Mouse (Mus musculus) bone marrow macrophage, adult 2 months (primary cell): ENCODE results near the gene Dab1. TPM values are rescaled to one million over a fixed set of nuclear protein-coding genes. Genes with fewer than 3 reads are reported as not detected.

Source experiments
- H3K27ac ChIP-seq: 2 replicates; pipeline ENCODE4 v1.5.1; 2012; ENCODE audit warnings: low read depth, low read length; ENCODE audit not compliant: insufficient read depth
- H3K4me1 ChIP-seq: 2 replicates; pipeline ENCODE4 v1.6.1; 2012; ENCODE audit warnings: low read length; ENCODE audit not compliant: control insufficient read depth, insufficient read depth
- H3K4me3 ChIP-seq: 2 replicates; pipeline ENCODE4 v1.5.1; 2012; ENCODE audit warnings: mild to moderate bottlenecking, low read length, moderate library complexity; ENCODE audit not compliant: insufficient read depth
- CTCF ChIP-seq: IDR thresholded peaks from 2 replicates; pipeline ENCODE4 v1.5.1; 2012; ENCODE audit warnings: low read depth, mild to moderate bottlenecking, low read length, moderate library complexity
- POLR2A ChIP-seq: IDR thresholded peaks from 2 replicates; pipeline ENCODE4 v1.6.1; 2012; ENCODE audit warnings: mild to moderate bottlenecking, low read depth, low read length, borderline replicate concordance
- polyA plus RNA-seq: library from polyadenylated mRNA; stranded (reverse); fragments of >200 nt; gene quantifications from 2 replicates; pipeline ENCODE4 v1.2.4, GENCODE M21; 2012; ENCODE audit not compliant: missing spikeins, insufficient read depth, insufficient read length

The Dab1 gene
- polyA plus RNA-seq, 1 experiment, result not detected

DNA sequence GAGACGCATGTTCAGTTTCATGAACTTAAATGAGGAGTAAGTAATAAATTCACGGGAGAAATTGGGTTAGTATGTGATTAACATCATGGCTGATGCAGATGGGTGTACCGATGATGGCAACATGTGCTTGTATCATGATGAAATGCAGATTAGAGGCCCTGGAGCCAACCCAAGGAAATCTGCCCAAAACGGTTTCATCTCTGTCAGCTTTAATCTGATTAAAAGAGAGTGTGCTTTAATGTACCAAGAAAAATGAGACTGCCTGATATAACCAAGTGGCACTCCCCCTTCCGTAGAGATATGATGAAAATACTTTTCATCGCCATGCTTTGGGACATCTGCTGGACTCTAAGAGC lies 494.8 kb downstream of the Dab1 start:
- TF ChIP-seq POLR2A, result no peak
- TF ChIP-seq CTCF, result no peak
- Histone ChIP-seq H3K27ac (no peak overlapping the region), H3K4me3 (no peak overlapping the region), H3K4me1 (no peaks in the 10 kb centered on the region)

DNA sequence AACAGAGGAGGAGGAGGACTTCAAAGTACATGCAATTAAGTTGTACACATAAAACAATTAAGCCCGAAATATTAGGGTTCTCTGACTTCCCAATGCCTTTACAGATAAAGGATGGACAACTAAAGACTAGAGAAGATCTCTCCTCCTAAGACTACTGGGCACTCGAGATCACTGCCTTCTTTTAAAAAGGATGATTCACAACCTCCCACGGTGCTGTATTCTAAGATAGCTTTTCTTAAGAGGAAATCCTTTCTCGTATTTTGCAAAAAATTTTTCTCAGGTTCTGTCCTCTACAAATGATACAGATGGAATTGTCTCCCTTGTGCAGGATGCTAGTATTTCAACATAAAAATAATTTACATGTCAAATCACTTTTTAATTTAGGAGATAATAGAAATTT lies 500.9 kb downstream of the Dab1 start:
- Histone ChIP-seq H3K4me1 (no peaks in the 10 kb centered on the region), H3K4me3 (no peak overlapping the region), H3K27ac (no peak overlapping the region)
- TF ChIP-seq POLR2A (no peak), CTCF (no peak)

- H3K27ac ChIP-seq, result no peak overlapping the region
- TF ChIP-seq CTCF (no peak), POLR2A (no peak)
- H3K4me3 ChIP-seq, result no peak overlapping the region
- no peaks in the 10 kb centered on the region for H3K4me1 ChIP-seq
Observed at GRCm38 (mm10) chr4:104121959-104122358, 502.8 kb downstream of the Dab1 start.

DNA sequence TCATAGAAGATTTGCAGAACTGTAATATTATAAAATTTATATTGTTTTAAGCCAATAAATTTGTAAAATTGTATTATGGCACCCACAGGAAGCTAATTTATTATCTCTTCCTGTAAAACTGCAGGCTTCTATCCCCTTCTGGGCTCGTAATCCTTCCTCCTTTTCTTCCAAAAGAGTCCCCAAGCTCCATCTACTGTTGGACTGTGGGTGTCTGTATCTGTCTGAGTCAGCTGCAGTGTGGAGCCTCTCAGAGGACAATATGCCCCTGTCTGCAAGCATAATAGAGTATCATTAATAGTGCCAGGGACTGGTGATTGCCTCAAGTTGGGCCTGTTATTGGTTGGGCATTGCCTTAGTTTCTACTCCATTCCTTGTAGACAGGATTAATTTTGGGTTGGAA lies 503.2 kb downstream of the Dab1 start:
- H3K27ac ChIP-seq, result no peak overlapping the region
- TF ChIP-seq CTCF (no peak), POLR2A (no peak)
- H3K4me1 ChIP-seq, result no peaks in the 10 kb centered on the region
- H3K4me3 ChIP-seq, result no peak overlapping the region

DNA sequence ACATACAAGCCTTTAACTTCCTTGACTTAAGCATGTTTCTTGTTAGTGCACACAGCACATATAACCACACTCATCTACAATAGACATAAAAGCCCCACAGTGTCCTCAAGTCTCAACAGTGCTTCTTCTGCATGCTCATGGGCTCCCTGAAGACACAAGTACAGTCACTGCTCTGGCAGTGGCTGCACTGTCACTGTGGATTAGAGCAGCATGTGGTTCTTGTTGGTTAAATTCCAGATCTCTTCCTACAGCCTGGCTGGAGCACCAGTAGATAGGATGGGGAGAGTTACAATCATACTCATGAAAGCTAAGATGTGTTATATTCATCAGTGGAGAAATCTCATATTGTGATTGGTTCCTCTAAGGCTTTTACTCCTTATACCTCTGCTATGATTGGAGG lies 534.5 kb downstream of the Dab1 start:
- Histone ChIP-seq H3K4me1 (no peaks in the 10 kb centered on the region), H3K27ac (no peak overlapping the region), H3K4me3 (no peak overlapping the region)
- no peak for TF ChIP-seq POLR2A
- no peak for TF ChIP-seq CTCF

GRCm38 (mm10) chr4:104178067-104178466 lies 558.9 kb downstream of the Dab1 start:
- no peak for TF ChIP-seq POLR2A
- no peak for TF ChIP-seq CTCF
- H3K4me1 ChIP-seq, result no peaks in the 10 kb centered on the region
- no peak overlapping the region for H3K27ac ChIP-seq
- no peak overlapping the region for H3K4me3 ChIP-seq

DNA sequence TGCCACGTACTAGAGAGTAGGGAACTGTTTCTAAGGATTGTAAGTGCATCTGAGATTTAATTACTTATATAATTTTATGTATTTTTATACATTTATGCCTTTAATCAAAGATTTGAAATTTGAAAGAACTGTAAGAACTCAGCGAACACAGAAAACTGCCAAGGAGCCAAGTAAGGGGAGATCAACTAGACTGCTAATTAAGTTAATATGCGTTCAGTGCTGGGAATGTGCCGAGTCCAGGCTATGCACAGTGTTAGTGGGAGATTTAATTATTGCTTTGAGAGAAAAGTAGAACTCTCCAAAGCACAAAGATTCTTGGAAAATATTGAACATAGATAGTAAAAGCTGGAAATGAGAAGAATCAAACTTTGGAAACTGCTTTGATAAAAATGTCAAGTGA lies 567.2 kb downstream of the Dab1 start:
- TF ChIP-seq CTCF, result no peak
- TF ChIP-seq POLR2A, result no peak
- Histone ChIP-seq H3K4me3 (no peak overlapping the region), H3K27ac (no peak overlapping the region), H3K4me1 (no peaks in the 10 kb centered on the region)

GRCm38 (mm10) chr4:104198635-104199034 lies 579.5 kb downstream of the Dab1 start:
- Histone ChIP-seq H3K27ac (no peak overlapping the region), H3K4me3 (no peak overlapping the region), H3K4me1 (no peaks in the 10 kb centered on the region)
- no peak for TF ChIP-seq CTCF
- no peak for TF ChIP-seq POLR2A

- no peak for TF ChIP-seq CTCF
- TF ChIP-seq POLR2A, result no peak
- H3K27ac ChIP-seq, result no peak overlapping the region
- H3K4me3 ChIP-seq, result no peak overlapping the region
- H3K4me1 ChIP-seq, result no peaks in the 10 kb centered on the region
Observed at GRCm38 (mm10) chr4:104201686-104202085, 582.5 kb downstream of the Dab1 start.

DNA sequence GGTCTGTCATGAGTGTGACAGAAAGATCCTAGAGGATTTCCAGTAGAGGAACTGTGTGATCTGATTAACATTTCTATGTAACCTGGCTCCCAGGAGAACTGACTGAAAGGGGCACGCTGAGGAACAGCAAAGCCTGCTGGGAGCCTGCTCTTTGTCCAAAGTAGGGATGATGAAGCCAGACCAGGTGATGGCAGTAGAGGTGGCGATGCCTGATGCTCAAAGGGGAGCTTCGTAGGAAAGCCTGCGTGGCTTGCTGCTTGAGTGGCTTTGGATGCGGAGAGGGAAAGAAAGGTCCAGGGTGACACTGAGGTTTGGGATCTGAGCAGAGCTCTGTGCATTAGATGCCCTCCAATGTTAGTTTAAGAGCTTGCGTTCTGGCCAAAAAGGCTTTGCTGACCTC lies 584.9 kb downstream of the Dab1 start:
- TF ChIP-seq CTCF, result no peak
- no peak overlapping the region for H3K27ac ChIP-seq
- H3K4me3 ChIP-seq, result no peak overlapping the region
- no peaks in the 10 kb centered on the region for H3K4me1 ChIP-seq

DNA sequence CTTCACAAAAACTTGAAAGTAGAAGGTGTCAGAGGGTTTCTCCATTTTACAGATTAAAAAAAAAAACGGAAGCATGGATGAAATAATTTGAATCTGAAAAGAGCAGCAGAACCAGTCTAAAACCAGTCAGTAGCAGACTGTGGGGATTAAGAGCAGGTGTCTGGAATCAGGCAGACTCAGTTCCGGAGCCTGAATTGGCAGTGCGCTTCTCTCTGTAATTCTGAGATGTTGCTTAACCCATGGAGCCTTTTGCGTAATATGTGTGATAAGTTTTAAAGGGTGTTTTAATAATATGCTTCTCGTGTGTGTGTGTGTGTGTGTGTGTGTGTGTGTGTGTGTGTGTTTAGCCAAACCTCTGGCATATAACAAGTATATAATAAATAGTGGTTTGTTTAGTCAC lies 587.5 kb downstream of the Dab1 start:
- Histone ChIP-seq H3K27ac (no peak overlapping the region), H3K4me3 (no peak overlapping the region), H3K4me1 (no peaks in the 10 kb centered on the region)
- no peak for TF ChIP-seq POLR2A
- TF ChIP-seq CTCF, result no peak

GRCm38 (mm10) chr4:104209081-104209480 lies 589.9 kb downstream of the Dab1 start:
- H3K27ac ChIP-seq, result no peak overlapping the region
- TF ChIP-seq CTCF, result no peak
- TF ChIP-seq POLR2A, result no peak
- no peaks in the 10 kb centered on the region for H3K4me1 ChIP-seq
- H3K4me3 ChIP-seq, result no peak overlapping the region
